Mouse (Mus musculus): ENCODE results near the gene Caln1. TPM values are rescaled to one million over a fixed set of nuclear protein-coding genes. Genes with fewer than 3 reads are reported as not detected.

The Caln1 gene
- polyA plus RNA-seq, 2 experiments = 0.91 to 1.3 TPM

DNA sequence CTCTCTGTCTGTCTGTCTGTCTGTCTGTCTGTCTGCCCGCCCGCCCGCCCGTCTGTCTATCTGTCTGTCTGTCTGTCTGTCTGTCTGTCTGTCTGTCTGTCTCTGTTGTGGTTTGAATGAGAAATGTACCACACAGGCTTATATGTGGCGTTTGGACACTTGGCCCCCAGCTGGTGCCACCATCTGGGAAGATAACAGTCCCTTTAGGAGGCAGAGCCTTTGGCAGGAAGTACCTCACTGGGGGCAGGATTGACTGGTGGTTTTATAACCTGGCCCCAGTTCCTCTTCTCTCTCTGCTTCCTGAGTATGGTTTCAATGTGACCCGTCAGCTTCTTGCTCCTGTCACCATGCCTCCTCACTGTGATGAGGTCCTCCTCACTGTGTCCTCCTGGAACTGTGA lies 40.5 kb downstream of the Caln1 start:
- H3K4me2 ChIP-seq (replicated peaks; ENCODE audit: low read depth, low read length, severe bottlenecking) = no peak overlapping the region
- no peak overlapping the region for H3K9ac ChIP-seq (ENCODE audit: low read depth, low read length, severe bottlenecking)
- H3K27ac ChIP-seq (replicated peaks; ENCODE audit: low read depth, low read length) = no peak overlapping the region
- ATAC-seq (ENCODE audit: low FRiP score, low read depth) = no peak
- no peaks in the 10 kb centered on the region for H3K4me1 ChIP-seq (ENCODE audit: control insufficient read depth, insufficient read depth, low read length)
- no peak for TF ChIP-seq POLR2A (IDR thresholded peaks at IDR 0.05; ENCODE audit: borderline replicate concordance, extremely low read depth, insufficient read depth, insufficient read length)
- no peaks in the 10 kb centered on the region for H3K27me3 ChIP-seq (ENCODE audit: control insufficient read depth, insufficient read depth, low read length)
- H3K36me3 ChIP-seq (ENCODE audit: control insufficient read depth, insufficient read depth, low read length) = no peaks in the 10 kb centered on the region
- DNase-seq (ENCODE audit: low spot score) = no peak
- 89% methylated on average over 6 of the region's 6 CpGs for WGBS
- no peaks in the 10 kb centered on the region for H3K9me3 ChIP-seq (ENCODE audit: control insufficient read depth, low read length)
- no peak overlapping the region for H3K4me3 ChIP-seq (replicated peaks; ENCODE audit: low read length)

DNA sequence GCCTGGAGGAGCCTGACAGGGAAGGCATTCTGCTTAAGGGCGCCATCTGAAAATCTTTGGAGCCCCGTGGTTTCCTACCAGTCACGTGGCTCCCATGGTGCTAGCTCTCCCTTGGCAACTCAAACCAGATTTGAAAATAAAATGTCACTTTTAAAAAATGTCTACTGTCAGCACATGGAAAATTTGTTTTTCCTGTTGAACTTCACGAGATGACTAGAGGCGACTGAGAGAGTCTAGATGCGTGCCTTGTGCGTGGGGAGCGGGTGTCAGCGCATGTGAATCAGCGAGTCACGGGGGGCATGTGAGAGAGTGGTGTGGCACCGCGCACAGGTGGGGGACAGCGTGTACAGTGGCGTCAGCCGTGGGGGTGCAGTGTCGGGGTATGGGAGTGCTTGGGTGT lies 42.3 kb downstream of the Caln1 start:
- no peak for ATAC-seq (ENCODE audit: low FRiP score, low read depth)
- DNase-seq (ENCODE audit: low spot score) = no peak
- no peak for TF ChIP-seq POLR2A (IDR thresholded peaks at IDR 0.05; ENCODE audit: borderline replicate concordance, extremely low read depth, insufficient read depth, insufficient read length)
- Histone ChIP-seq H3K4me3 (replicated peaks; ENCODE audit: low read length) (no peak overlapping the region), H3K4me2 (replicated peaks; ENCODE audit: low read depth, low read length, severe bottlenecking) (no peak overlapping the region), H3K9ac (ENCODE audit: low read depth, low read length, severe bottlenecking) (no peak overlapping the region), H3K9me3 (ENCODE audit: control insufficient read depth, low read length) (no peaks in the 10 kb centered on the region), H3K36me3 (ENCODE audit: control insufficient read depth, insufficient read depth, low read length) (no peaks in the 10 kb centered on the region), H3K27ac (replicated peaks; ENCODE audit: low read depth, low read length) (no peak overlapping the region), H3K27me3 (ENCODE audit: control insufficient read depth, insufficient read depth, low read length) (no peaks in the 10 kb centered on the region), H3K4me1 (ENCODE audit: control insufficient read depth, insufficient read depth, low read length) (no peaks in the 10 kb centered on the region)
- 86% methylated on average over 17 of the region's 17 CpGs for WGBS

DNA sequence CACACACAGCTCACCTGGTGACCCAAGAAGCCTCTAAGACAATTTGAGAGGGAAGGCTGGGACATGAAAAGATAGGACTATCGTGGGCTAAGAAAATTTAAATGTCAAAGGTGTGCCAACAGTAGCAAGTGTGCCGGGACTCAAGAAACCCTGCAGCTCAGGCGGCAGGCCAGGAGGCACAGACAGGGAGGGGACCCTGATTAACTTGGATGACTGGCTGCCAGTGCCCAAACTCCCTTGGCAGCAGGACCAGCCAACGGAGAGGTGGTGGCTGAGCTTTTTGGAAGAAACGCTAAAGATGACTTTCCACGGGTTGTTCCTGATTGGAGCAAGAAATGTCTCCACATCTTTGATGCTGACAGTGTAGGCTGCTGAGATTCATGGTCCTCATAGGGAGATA lies 78.2 kb downstream of the Caln1 start:
- DNase-seq (ENCODE audit: low spot score) = no peak

DNA sequence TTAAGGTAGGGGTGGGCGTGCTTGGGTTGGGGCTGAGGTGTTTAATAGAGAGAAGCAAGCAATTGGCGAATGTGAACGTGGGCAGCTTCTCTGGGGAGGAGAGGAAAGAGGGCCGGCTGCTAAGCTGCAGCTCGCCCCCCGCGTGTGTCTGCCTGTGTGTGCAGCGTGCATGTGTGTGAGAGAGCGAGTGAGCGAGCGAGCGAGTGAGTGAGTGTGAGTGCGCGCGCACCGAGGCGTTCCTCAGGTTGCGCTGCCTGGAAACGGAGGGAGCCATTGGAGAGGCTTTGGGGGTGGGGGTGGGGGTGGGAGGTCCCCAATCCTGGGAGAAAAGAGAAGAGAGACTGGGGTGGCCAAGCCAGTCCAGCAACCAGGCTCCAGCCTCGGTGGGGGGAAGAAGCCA lies 79.2 kb downstream of the Caln1 start:
- H3K4me2 ChIP-seq (replicated peaks; ENCODE audit: low read depth, low read length, severe bottlenecking) = peak overlapping the region; percentile 95
- H3K9ac ChIP-seq (ENCODE audit: low read depth, low read length, severe bottlenecking) = peak overlapping the region; percentile 54
- TF ChIP-seq POLR2A (IDR thresholded peaks at IDR 0.05; ENCODE audit: borderline replicate concordance, extremely low read depth, insufficient read depth, insufficient read length) = no peak
- no peaks in the 10 kb centered on the region for H3K36me3 ChIP-seq (ENCODE audit: control insufficient read depth, insufficient read depth, low read length)
- H3K4me3 ChIP-seq (replicated peaks; ENCODE audit: low read length) = peak overlapping the region; percentile 49
- peaks cover 43% of the 10 kb centered on the region for H3K27me3 ChIP-seq (ENCODE audit: control insufficient read depth, insufficient read depth, low read length)
- DNase-seq (ENCODE audit: low spot score) (peak; percentile 18), ATAC-seq (ENCODE audit: low FRiP score, low read depth) (0 out of 2 replicates have a peak, but pooled peaks have one; percentile 34)
- H3K9me3 ChIP-seq (ENCODE audit: control insufficient read depth, low read length) = no peaks in the 10 kb centered on the region
- H3K4me1 ChIP-seq (ENCODE audit: control insufficient read depth, insufficient read depth, low read length) = peaks cover 4% of the 10 kb centered on the region; the same call in 1 of the 2 replicates
- H3K27ac ChIP-seq (replicated peaks; ENCODE audit: low read depth, low read length) = no peak overlapping the region
- WGBS = 2% methylated on average over 20 of the region's 20 CpGs

More for the DNA sequence above, 78.2 kb downstream of the Caln1 start:
- ATAC-seq (ENCODE audit: low FRiP score, low read depth) = no peak
- H3K4me2 ChIP-seq (replicated peaks; ENCODE audit: low read depth, low read length, severe bottlenecking) = no peak overlapping the region
- TF ChIP-seq POLR2A (IDR thresholded peaks at IDR 0.05; ENCODE audit: borderline replicate concordance, extremely low read depth, insufficient read depth, insufficient read length) = no peak
- H3K4me3 ChIP-seq (replicated peaks; ENCODE audit: low read length) = no peak overlapping the region
- no peak overlapping the region for H3K27ac ChIP-seq (replicated peaks; ENCODE audit: low read depth, low read length)
- peaks cover 4% of the 10 kb centered on the region; the same call in 1 of the 2 replicates for H3K4me1 ChIP-seq (ENCODE audit: control insufficient read depth, insufficient read depth, low read length)
- H3K9me3 ChIP-seq (ENCODE audit: control insufficient read depth, low read length) = no peaks in the 10 kb centered on the region
- no peaks in the 10 kb centered on the region for H3K36me3 ChIP-seq (ENCODE audit: control insufficient read depth, insufficient read depth, low read length)
- WGBS = 37% methylated on average over 6 of the region's 6 CpGs
- peaks cover 43% of the 10 kb centered on the region for H3K27me3 ChIP-seq (ENCODE audit: control insufficient read depth, insufficient read depth, low read length)
- no peak overlapping the region for H3K9ac ChIP-seq (ENCODE audit: low read depth, low read length, severe bottlenecking)

DNA sequence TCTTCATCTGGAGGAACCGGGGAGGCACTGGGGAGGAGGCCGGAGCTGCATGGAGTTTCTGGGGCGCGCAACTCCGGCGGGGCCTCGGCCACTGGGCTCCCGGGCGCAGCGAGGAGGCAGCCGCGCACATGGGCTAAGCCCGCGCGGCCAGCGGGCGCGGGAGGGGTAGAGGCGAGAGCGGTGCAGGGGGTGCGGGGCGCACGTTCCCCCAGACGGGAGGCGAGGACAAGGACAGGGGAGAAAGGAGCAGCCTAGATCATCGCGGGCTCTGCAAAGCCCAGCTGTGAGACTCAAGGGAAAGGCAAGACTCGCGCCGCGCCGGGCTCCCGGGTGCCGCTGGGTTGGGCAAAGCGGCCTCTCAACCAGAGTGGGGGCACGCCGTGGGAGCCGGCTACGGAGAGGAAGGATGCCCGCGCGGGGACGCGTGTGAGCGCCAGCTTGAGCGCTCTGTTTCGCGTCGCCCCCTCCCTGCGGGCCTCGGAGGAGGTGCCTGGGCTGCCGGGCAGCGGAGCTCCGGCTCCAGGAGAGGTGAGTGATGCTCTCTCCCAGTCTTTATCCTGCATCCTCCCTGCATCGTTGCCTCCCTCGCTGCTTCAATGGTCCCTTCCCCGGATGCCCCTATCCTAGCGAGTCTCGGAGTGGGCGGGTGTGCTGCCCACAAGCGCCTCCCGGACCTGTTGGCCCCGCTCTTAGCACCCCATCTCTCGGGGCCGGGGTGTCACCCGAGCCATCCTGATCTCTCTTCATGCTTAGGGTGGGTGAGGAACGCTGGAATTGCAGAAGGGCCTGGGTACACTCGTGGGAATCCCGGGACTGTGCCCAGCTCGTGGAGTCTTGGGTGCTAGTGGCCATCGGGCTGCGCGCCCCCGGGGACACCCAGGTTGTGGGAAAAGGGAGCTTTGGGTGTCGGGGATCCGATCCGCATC lies 79.9 kb downstream of the Caln1 start:
- Histone ChIP-seq H3K4me1 (ENCODE audit: control insufficient read depth, insufficient read depth, low read length) (peaks cover 4% of the 10 kb centered on the region; the same call in 1 of the 2 replicates), H3K9me3 (ENCODE audit: control insufficient read depth, low read length) (no peaks in the 10 kb centered on the region), H3K4me3 (replicated peaks; ENCODE audit: low read length) (peak overlapping the region; percentile 49), H3K27me3 (ENCODE audit: control insufficient read depth, insufficient read depth, low read length) (peaks cover 43% of the 10 kb centered on the region), H3K27ac (replicated peaks; ENCODE audit: low read depth, low read length) (no peak overlapping the region), H3K9ac (ENCODE audit: low read depth, low read length, severe bottlenecking) (peak overlapping the region; percentile 54), H3K36me3 (ENCODE audit: control insufficient read depth, insufficient read depth, low read length) (no peaks in the 10 kb centered on the region), H3K4me2 (replicated peaks; ENCODE audit: low read depth, low read length, severe bottlenecking) (peak overlapping the region; percentile 95)
- DNase-seq (ENCODE audit: low spot score) (no peak), ATAC-seq (ENCODE audit: low FRiP score, low read depth) (peak; percentile 37; the same call in 1 of the 2 replicates)
- TF ChIP-seq POLR2A (IDR thresholded peaks at IDR 0.05; ENCODE audit: borderline replicate concordance, extremely low read depth, insufficient read depth, insufficient read length) = no peak
- WGBS = under 1% methylated on average over 70 of the region's 77 CpGs

Measured in limb, embryonic 14.5 days (tissue).